Mouse (Mus musculus) heart, embryonic 14.5 days (tissue): ENCODE measurements at regions not wholly inside any gene's neighbourhood (a gene's known extent, or its start where the extent isn't known, plus 50 kb on each side); places are given as distances from the start of the nearest gene placed in this dataset.

ENCODE experiments used
- ATAC-seq: fragments of 200-750 bp; cut with Nextera tagmentation; 2 replicates; pipeline ENCODE4 v1.8.0; 2017; ENCODE audit warnings: low read depth, moderate TSS enrichment; ENCODE audit not compliant: insufficient number of reproducible peaks, insufficient read depth, low FRiP score
- H3K27ac ChIP-seq, 2 experiments: fragments of 200-500 bp in 1 of 2; fragments of 300-500 bp in 1 of 2; sonication (generic) in 1 of 2; replicated peaks in 1 of 2; 2 replicates each; pipeline ENCODE4 v1.5.1; 2012 to 2014; ENCODE audit warnings: low read depth in 2 of 2, low read length in 2 of 2, control low read depth in 1 of 2, mild to moderate bottlenecking in 1 of 2, mixed read lengths in 1 of 2; ENCODE audit not compliant: control insufficient read depth in 1 of 2, insufficient read depth in 1 of 2
- H3K27me3 ChIP-seq: fragments of 300-500 bp; sonication (generic); 2 replicates; pipeline ENCODE4 v1.6.1; 2014; ENCODE audit warnings: mild to moderate bottlenecking, low read length, control low read depth; ENCODE audit not compliant: control insufficient read depth, insufficient read depth
- H3K36me3 ChIP-seq: fragments of 300-500 bp; sonication (generic); 2 replicates; pipeline ENCODE4 v1.6.1; 2014; ENCODE audit warnings: mild to moderate bottlenecking, control low read depth, low read length, mixed read lengths; ENCODE audit not compliant: control insufficient read depth, insufficient read depth
- H3K4me1 ChIP-seq, 2 experiments: fragments of 200-500 bp in 1 of 2; fragments of 300-500 bp in 1 of 2; sonication (generic) in 1 of 2; 2 replicates each; pipeline ENCODE4 v1.6.1; 2012 to 2014; ENCODE audit warnings: low read length in 2 of 2, control low read depth in 1 of 2, mixed read lengths in 1 of 2; ENCODE audit not compliant: control insufficient read depth in 2 of 2, insufficient read depth in 2 of 2
- H3K4me2 ChIP-seq: fragments of 300-500 bp; sonication (generic); 2 replicates; pipeline ENCODE4 v1.6.1; 2014; ENCODE audit warnings: mild to moderate bottlenecking, low read length
- H3K4me3 ChIP-seq, 2 experiments: fragments of 200-500 bp in 1 of 2; fragments of 300-500 bp in 1 of 2; sonication (generic) in 1 of 2; 2 replicates each; pipeline ENCODE4 v1.5.1; 2012 to 2014; ENCODE audit warnings: low read length in 2 of 2, mild to moderate bottlenecking in 2 of 2, control low read depth in 1 of 2, low read depth in 1 of 2, moderate library complexity in 1 of 2; ENCODE audit not compliant: control insufficient read depth in 1 of 2, insufficient read depth in 1 of 2
- H3K9ac ChIP-seq: fragments of 300-500 bp; sonication (generic); 2 replicates; pipeline ENCODE4 v1.6.1; 2014; ENCODE audit warnings: mild to moderate bottlenecking, low read length
- H3K9me3 ChIP-seq: fragments of 300-500 bp; sonication (generic); 2 replicates; pipeline ENCODE4 v1.6.1; 2016; ENCODE audit warnings: low read length, control low read depth; ENCODE audit not compliant: control insufficient read depth
- WGBS: fragments of 180-500 bp; shearing (Covaris S2); extraction: QIAGEN DNeasy Blood & Tissue Kit; methylation state at CpG from one replicate; pipeline ENCODE4 v1.1.7; 2014; 5-methylcytosine and 5-hydroxymethylcytosine counted together

GRCm38 (mm10) chr11:19651522-19651921 is 272.7 kb upstream of the Spred2 start:
- H3K4me2 ChIP-seq: peak overlapping the region; percentile 18; the same call in 1 of the 2 replicates
- no peaks in the 10 kb centered on the region for H3K36me3 ChIP-seq
- no peaks in the 10 kb centered on the region for H3K27me3 ChIP-seq
- ATAC-seq: no peak
- H3K27ac ChIP-seq: peak overlapping the region in 1 of 2 experiments; percentile 26; a peak in 1 of 4 replicates
- WGBS: 7% methylated on average over 6 of the region's 6 CpGs
- H3K9me3 ChIP-seq: no peaks in the 10 kb centered on the region
- H3K9ac ChIP-seq: no peak overlapping the region
- H3K4me1 ChIP-seq: peaks cover 13 to 15% of the 10 kb centered on the region in 2 experiments
- no peak overlapping the region for H3K4me3 ChIP-seq

- Histone ChIP-seq H3K36me3 (no peaks in the 10 kb centered on the region), H3K9me3 (no peaks in the 10 kb centered on the region), H3K9ac (no peak overlapping the region), H3K4me2 (peak overlapping the region; percentile 12; the same call in 1 of the 2 replicates), H3K4me1 (peaks cover 13 to 15% of the 10 kb centered on the region in 2 experiments), H3K27ac (peak overlapping the region; percentile 6 to 14; a peak in 1 of 4 replicates), H3K4me3 (no peak overlapping the region), H3K27me3 (no peaks in the 10 kb centered on the region)
- WGBS: 34% methylated on average over 7 of the region's 7 CpGs
- ATAC-seq: peak; percentile 32; the same call in 1 of the 2 replicates
Observed at GRCm38 (mm10) chr11:19651929-19652328, 272.2 kb upstream of the Spred2 start.

- WGBS: 17% methylated on average over 4 of the region's 4 CpGs
- 0 out of 2 replicates have a peak overlapping the region, but pooled peaks have one; percentile 22 for H3K4me2 ChIP-seq
- no peaks in the 10 kb centered on the region for H3K27me3 ChIP-seq
- H3K36me3 ChIP-seq: no peaks in the 10 kb centered on the region
- H3K9ac ChIP-seq: no peak overlapping the region
- peak overlapping the region; percentile 20 to 35; a peak in 3 of 4 replicates for H3K27ac ChIP-seq
- H3K4me3 ChIP-seq: no peak overlapping the region
- no peaks in the 10 kb centered on the region for H3K9me3 ChIP-seq
- H3K4me1 ChIP-seq: peaks cover 5% of the 10 kb centered on the region in 2 experiments
- peak; percentile 50; the same call in 1 of the 2 replicates for ATAC-seq
Observed at GRCm38 (mm10) chr11:19659511-19659910, 264.7 kb upstream of the Spred2 start.

- Histone ChIP-seq H3K9ac (no peak overlapping the region), H3K4me3 (no peak overlapping the region), H3K36me3 (no peaks in the 10 kb centered on the region), H3K4me2 (no peak overlapping the region), H3K4me1 (no peaks in the 10 kb centered on the region; a peak in 1 of 4 replicates), H3K9me3 (no peaks in the 10 kb centered on the region), H3K27ac (no peak overlapping the region), H3K27me3 (no peaks in the 10 kb centered on the region)
- 82% methylated on average over 4 of the region's 4 CpGs for WGBS
- no peak for ATAC-seq
Observed at GRCm38 (mm10) chr11:19666732-19667131, 257.4 kb upstream of the Spred2 start.

- no peaks in the 10 kb centered on the region for H3K27me3 ChIP-seq
- H3K36me3 ChIP-seq: no peaks in the 10 kb centered on the region
- H3K9me3 ChIP-seq: no peaks in the 10 kb centered on the region
- no peak overlapping the region for H3K4me2 ChIP-seq
- H3K4me3 ChIP-seq: no peak overlapping the region
- ATAC-seq: peak; percentile 68; the same call in 1 of the 2 replicates
- H3K9ac ChIP-seq: no peak overlapping the region
- H3K27ac ChIP-seq: no peak overlapping the region
- no peaks in the 10 kb centered on the region; a peak in 1 of 4 replicates for H3K4me1 ChIP-seq
- 39% methylated on average over 13 of the region's 13 CpGs for WGBS
Observed at GRCm38 (mm10) chr11:19670853-19671530, 253.2 kb upstream of the Spred2 start.

- WGBS: 66% methylated on average over 1 of the region's 1 CpGs
Observed at GRCm38 (mm10) chr11:19673012-19673411, 251.2 kb upstream of the Spred2 start.

GRCm38 (mm10) chr11:19676514-19676913 is 247.7 kb upstream of the Spred2 start:
- Histone ChIP-seq H3K9ac (no peak overlapping the region), H3K4me3 (no peak overlapping the region), H3K4me1 (no peaks in the 10 kb centered on the region), H3K27ac (no peak overlapping the region), H3K36me3 (no peaks in the 10 kb centered on the region), H3K9me3 (0 out of 2 replicates have a peak, but pooled peaks cover 4% of the 10 kb centered on the region), H3K27me3 (no peaks in the 10 kb centered on the region), H3K4me2 (no peak overlapping the region)
- WGBS: 83% methylated on average over 1 of the region's 1 CpGs
- no peak for ATAC-seq

More at GRCm38 (mm10) chr11:19673012-19673411, 251.2 kb upstream of the Spred2 start:
- no peak for ATAC-seq
- Histone ChIP-seq H3K27me3 (no peaks in the 10 kb centered on the region), H3K4me2 (no peak overlapping the region), H3K36me3 (no peaks in the 10 kb centered on the region), H3K9me3 (no peaks in the 10 kb centered on the region), H3K27ac (no peak overlapping the region), H3K4me1 (no peaks in the 10 kb centered on the region; a peak in 1 of 4 replicates), H3K4me3 (no peak overlapping the region), H3K9ac (no peak overlapping the region)
